Mouse (Mus musculus): ENCODE results near the gene Kdelr3. TPM values are rescaled to one million over a fixed set of nuclear protein-coding genes. Genes with fewer than 3 reads are reported as not detected.

Kdelr3 gene
- polyA plus RNA-seq, 1 experiment, result 65.5 TPM

DNA sequence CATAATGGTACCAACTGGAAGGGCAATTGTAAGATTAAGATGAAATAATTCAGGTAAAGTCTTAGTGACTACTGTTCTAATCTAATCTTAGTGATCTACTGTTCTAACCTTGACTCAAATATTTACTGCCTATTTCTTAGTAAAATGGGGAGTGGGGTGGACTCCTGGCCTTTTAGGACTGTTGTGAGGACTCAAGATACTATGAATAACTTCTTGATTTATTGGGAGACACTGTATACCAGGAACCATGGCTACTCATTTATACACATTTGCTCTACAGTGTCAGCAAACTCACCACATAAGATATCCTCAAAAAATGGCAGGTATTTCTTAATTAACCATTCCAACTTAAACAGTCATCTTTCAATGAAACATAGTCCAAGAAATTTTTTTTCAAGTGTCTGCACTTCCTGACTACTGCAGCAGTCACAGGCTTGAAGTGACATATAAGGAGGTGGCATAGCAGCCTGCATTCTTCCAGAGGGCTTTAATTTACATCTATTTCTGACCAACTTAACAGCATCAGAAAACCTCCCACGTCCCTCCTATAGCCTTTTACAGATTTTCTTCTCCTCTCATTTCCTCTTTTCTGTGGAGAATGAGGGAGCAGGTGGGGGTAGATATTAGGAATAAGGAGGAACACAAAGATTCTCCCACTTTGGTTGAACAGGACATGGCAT, 59.5 kb downstream of the Kdelr3 start:
- Histone ChIP-seq H3K79me2 (ENCODE audit: control insufficient read depth, insufficient read depth) (no peaks in the 10 kb centered on the region), H3ac (ENCODE audit: control insufficient read depth, insufficient read length, low read depth) (no peak overlapping the region), H3K27me3 (ENCODE audit: control insufficient read depth, insufficient read depth, insufficient read length) (peaks cover 33% of the 10 kb centered on the region), H3K36me3 (ENCODE audit: control insufficient read depth, insufficient read depth) (no peaks in the 10 kb centered on the region), H3K4me3 (ENCODE audit: insufficient read depth, poor library complexity, severe bottlenecking) (no peak overlapping the region), H3K79me3 (ENCODE audit: low read depth) (no peaks in the 10 kb centered on the region)
- TF ChIP-seq MYOG (IDR thresholded peaks at IDR 0.05; ENCODE audit: control insufficient read depth, extremely low read depth, insufficient read length) (no peak), USF1 (IDR thresholded peaks at IDR 0.05; ENCODE audit: low read depth) (no peak), MAX (IDR thresholded peaks at IDR 0.05) (no peak), MYOD1 (IDR thresholded peaks at IDR 0.05; ENCODE audit: control insufficient read depth, insufficient read length, low read depth) (no peak), CEBPB (IDR thresholded peaks at IDR 0.05; ENCODE audit: low read depth) (no peak), CTCF (IDR thresholded peaks at IDR 0.05; ENCODE audit: control insufficient read depth, insufficient read depth, insufficient read length) (no peak), FOSL1 (IDR thresholded peaks at IDR 0.05; ENCODE audit: insufficient read depth, low read length, poor library complexity, severe bottlenecking) (no peak)

- TF ChIP-seq MYOG (IDR thresholded peaks at IDR 0.05; ENCODE audit: control insufficient read depth, extremely low read depth, insufficient read length) (no peak), USF1 (IDR thresholded peaks at IDR 0.05; ENCODE audit: low read depth) (no peak), CEBPB (IDR thresholded peaks at IDR 0.05; ENCODE audit: low read depth) (no peak), CTCF (IDR thresholded peaks at IDR 0.05; ENCODE audit: control insufficient read depth, insufficient read depth, insufficient read length) (no peak), FOSL1 (IDR thresholded peaks at IDR 0.05; ENCODE audit: insufficient read depth, low read length, poor library complexity, severe bottlenecking) (no peak), MAX (IDR thresholded peaks at IDR 0.05) (no peak), MYOD1 (IDR thresholded peaks at IDR 0.05; ENCODE audit: control insufficient read depth, insufficient read length, low read depth) (no peak)
- no peaks in the 10 kb centered on the region for H3K79me3 ChIP-seq (ENCODE audit: low read depth)
- no peak overlapping the region for H3K4me3 ChIP-seq (ENCODE audit: insufficient read depth, poor library complexity, severe bottlenecking)
- no peak overlapping the region for H3ac ChIP-seq (ENCODE audit: control insufficient read depth, insufficient read length, low read depth)
- no peaks in the 10 kb centered on the region for H3K79me2 ChIP-seq (ENCODE audit: control insufficient read depth, insufficient read depth)
- peaks cover 24% of the 10 kb centered on the region for H3K27me3 ChIP-seq (ENCODE audit: control insufficient read depth, insufficient read depth, insufficient read length)
- H3K36me3 ChIP-seq (ENCODE audit: control insufficient read depth, insufficient read depth), result no peaks in the 10 kb centered on the region
These were observed 60.7 kb downstream of the Kdelr3 start for GRCm38 (mm10) chr15:79576947-79577346.

Small RNAs within 50 kb of the gene (microRNA-seq; reads per million reads assigned to microRNA genes)
- not detected for gene Gm44302 (ENCODE audit: borderline microRNAs expressed)

Other genes starting within 250 kb of the Kdelr3 start
- gene Baiap2l2, start 230.9 kb upstream of the Kdelr3 start, polyA plus RNA-seq (2012; fragmentation: generic; extraction: Trizol), result 1.2 TPM
- 17.4 TPM for gene Pla2g6, start 188.0 kb upstream of the Kdelr3 start, polyA plus RNA-seq (2012; fragmentation: generic; extraction: Trizol)
- 24.8 TPM for gene Maff, start 169.8 kb upstream of the Kdelr3 start, polyA plus RNA-seq (2012; fragmentation: generic; extraction: Trizol)
- 74.2 TPM for gene Tmem184b, start 112.8 kb upstream of the Kdelr3 start, polyA plus RNA-seq (2012; fragmentation: generic; extraction: Trizol)
- 98.6 TPM for gene Csnk1e, start 60.8 kb upstream of the Kdelr3 start, polyA plus RNA-seq (2012; fragmentation: generic; extraction: Trizol)
- 0.14 TPM for gene Kcnj4, start 11.2 kb upstream of the Kdelr3 start, polyA plus RNA-seq (2012; fragmentation: generic; extraction: Trizol)
- gene Ddx17, start 30.3 kb downstream of the Kdelr3 start, polyA plus RNA-seq (2012; fragmentation: generic; extraction: Trizol), result 84.9 TPM
- not detected for gene Dmc1, start 88.7 kb downstream of the Kdelr3 start, polyA plus RNA-seq (2012; fragmentation: generic; extraction: Trizol)
- gene Fam227a, start 142.5 kb downstream of the Kdelr3 start, polyA plus RNA-seq (2012; fragmentation: generic; extraction: Trizol), result 0.27 TPM
- 54.5 TPM for gene Cby1, start 142.8 kb downstream of the Kdelr3 start, polyA plus RNA-seq (2012; fragmentation: generic; extraction: Trizol)
- gene Tomm22, start 154.4 kb downstream of the Kdelr3 start, polyA plus RNA-seq (2012; fragmentation: generic; extraction: Trizol), result 171 TPM
- 37.0 TPM for gene Josd1, start 171.5 kb downstream of the Kdelr3 start, polyA plus RNA-seq (2012; fragmentation: generic; extraction: Trizol)
- 62.5 TPM for gene Gtpbp1, start 174.4 kb downstream of the Kdelr3 start, polyA plus RNA-seq (2012; fragmentation: generic; extraction: Trizol)
- 56.7 TPM for gene Sun2, start 226.1 kb downstream of the Kdelr3 start, polyA plus RNA-seq (2012; fragmentation: generic; extraction: Trizol)

All from C2C12 (cell line).